Mouse (Mus musculus) cerebellum, adult (tissue): ENCODE measurements around the gene Fam186a.

ENCODE experiments used
- ATAC-seq: cut with Nextera tagmentation; 2 replicates; pipeline ENCODE4 v1.9.2; 2017; ENCODE audit warnings: mild to moderate bottlenecking, moderate library complexity, mixed read lengths; ENCODE audit not compliant: insufficient number of reproducible peaks, low FRiP score, low TSS enrichment

The Fam186a gene

DNA sequence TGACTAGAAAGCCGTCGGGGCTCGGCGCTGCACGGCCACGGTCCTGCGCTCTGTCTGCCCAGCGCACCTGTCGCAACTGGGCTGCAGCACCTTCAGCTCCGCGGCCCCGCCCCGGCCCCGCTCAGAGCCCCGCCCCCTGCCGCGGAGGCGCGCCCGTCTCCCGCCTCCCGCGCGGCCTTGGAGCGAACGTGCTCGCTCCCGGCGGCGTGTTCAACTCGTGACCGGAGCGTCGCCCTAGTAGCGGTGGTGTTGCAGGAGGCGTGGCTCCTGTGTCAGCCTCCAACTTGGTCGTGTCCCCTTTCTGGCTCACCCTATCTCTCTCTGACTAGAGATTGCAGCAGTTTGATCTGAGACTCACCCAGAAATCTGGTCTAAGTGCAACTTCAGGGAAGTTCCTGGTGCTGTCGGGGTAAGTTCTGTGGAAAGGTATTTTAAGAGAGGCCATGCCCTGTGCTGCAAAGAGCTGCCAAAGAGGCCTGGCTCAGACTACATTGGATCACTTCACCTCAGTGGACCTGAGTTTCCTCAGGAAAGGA lies 91.5 kb downstream of the Fam186a start, which contains the start of gene Lima1:
Gene Lima1, minus strand, starts transcription at position 123 of the 536 bp plus-strand sequence.
- ATAC-seq: peak; percentile 93

DNA sequence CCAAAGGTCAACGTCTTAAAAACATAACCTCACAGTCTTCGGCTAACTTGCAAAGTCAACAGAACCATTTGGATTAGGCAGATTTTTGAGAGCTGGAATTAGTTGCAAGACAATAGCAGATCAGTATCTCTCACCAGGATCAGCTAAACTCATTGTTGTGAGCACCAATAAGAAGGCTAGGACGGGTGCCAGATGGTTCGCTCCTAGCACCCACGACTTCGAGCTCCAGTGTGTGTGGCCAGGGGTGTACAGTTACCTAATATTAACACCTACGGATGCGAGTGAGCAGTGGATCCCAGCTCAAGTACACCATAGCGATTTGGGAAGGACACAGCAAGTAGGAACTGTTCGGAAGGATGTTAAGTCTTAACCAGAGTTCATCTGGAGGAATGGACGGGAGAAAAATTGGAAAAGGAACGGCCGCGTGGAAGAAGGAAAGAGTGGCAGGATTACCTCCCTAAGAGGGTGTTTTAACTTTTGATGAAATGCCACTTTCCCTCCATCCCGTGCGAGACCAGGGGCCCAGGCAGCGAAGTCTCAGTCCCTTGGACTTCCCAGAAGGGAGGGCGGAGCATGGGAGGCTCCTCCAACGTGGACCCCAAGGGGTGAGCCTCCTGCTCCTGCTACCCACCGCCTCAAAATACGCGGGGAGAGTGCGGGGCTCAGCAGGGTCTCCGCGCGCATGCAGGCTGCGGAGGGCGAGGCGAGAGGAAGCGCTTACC lies 92.1 kb downstream of the Fam186a start:
- ATAC-seq: peak; percentile 36; the same call in 1 of the 2 replicates

DNA sequence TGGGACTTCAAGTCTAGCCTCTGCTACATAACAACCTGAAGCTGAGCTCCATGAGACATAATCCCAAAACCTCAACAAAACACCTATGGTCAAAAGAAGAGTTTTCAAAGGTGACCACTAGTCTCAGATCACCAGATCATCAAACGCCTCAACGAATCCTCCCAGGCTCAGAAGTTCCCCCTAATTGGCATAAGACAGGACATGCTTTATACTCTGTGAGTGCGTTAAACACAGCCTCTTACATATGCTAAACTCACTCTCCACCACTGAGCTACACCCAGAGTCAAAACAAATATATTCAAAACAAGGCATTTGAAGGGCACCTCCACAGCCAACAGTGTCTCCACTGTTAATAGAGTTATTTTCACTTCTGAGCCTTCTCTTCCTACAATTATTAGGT lies 94.3 kb downstream of the Fam186a start:
- ATAC-seq: no peak
